Mouse (Mus musculus) MEL (cell line): ENCODE measurements around the gene Nf1. TPM values are rescaled to one million over a fixed set of nuclear protein-coding genes. Genes with fewer than 3 reads are reported as not detected.

Experiments used
- DNase-seq: peaks from one replicate; pipeline ENCODE4 v3.0.0; 2011; ENCODE audit warnings: low read depth, low spot score
- H3K27ac ChIP-seq: 2 replicates; pipeline ENCODE4 v1.5.1; 2012; ENCODE audit warnings: low read depth, mild to moderate bottlenecking, control low read depth, low read length, moderate library complexity; ENCODE audit not compliant: control insufficient read depth
- H3K27me3 ChIP-seq, 2 experiments: fragments of 150-350 bp in 1 of 2; sonication (generic) in 1 of 2; 2 replicates each; pipeline ENCODE4 v1.6.1; 2012; ENCODE audit warnings: low read length in 2 of 2, mild to moderate bottlenecking in 2 of 2, improper control_type of control experiment in 1 of 2, moderate library complexity in 1 of 2; ENCODE audit not compliant: insufficient read depth in 2 of 2, control insufficient read depth in 1 of 2
- H3K36me3 ChIP-seq, 2 experiments: 2 replicates each; pipeline ENCODE4 v1.6.1; 2012 to 2014; ENCODE audit warnings: low read length in 2 of 2, improper control_type of control experiment in 1 of 2, inconsistent platforms in 1 of 2, mild to moderate bottlenecking in 1 of 2; ENCODE audit not compliant: insufficient read depth in 2 of 2, control insufficient read depth in 1 of 2
- H3K4me1 ChIP-seq, 2 experiments: fragments of 150-350 bp in 1 of 2; sonication (generic) in 1 of 2; 2 replicates each; pipeline ENCODE4 v1.6.1; 2012; ENCODE audit warnings: low read length in 2 of 2, improper control_type of control experiment in 1 of 2, mild to moderate bottlenecking in 1 of 2; ENCODE audit not compliant: insufficient read depth in 2 of 2, control insufficient read depth in 1 of 2
- H3K4me3 ChIP-seq, 2 experiments: fragments of 150-350 bp in 1 of 2; sonication (generic) in 1 of 2; 2 replicates each; pipeline ENCODE4 v1.5.1; 2012; ENCODE audit warnings: low read depth in 2 of 2, low read length in 2 of 2, mild to moderate bottlenecking in 2 of 2, moderate library complexity in 2 of 2, control low read depth in 1 of 2, improper control_type of control experiment in 1 of 2; ENCODE audit not compliant: control insufficient read depth in 1 of 2, insufficient read depth in 1 of 2
- H3K79me2 ChIP-seq: 2 replicates; pipeline ENCODE4 v1.6.1; 2012; ENCODE audit warnings: mild to moderate bottlenecking, low read length, moderate library complexity; ENCODE audit not compliant: control insufficient read depth, poor library complexity, insufficient read depth
- H3K9ac ChIP-seq: 2 replicates; pipeline ENCODE4 v1.6.1; 2012; ENCODE audit warnings: low read depth, mild to moderate bottlenecking, control low read depth, low read length, moderate library complexity; ENCODE audit not compliant: control insufficient read depth, poor library complexity, severe bottlenecking
- H3K9me3 ChIP-seq: fragments of 150-350 bp; sonication (generic); replicated peaks from 2 replicates; pipeline ENCODE4 v1.6.1; 2012; ENCODE audit warnings: mild to moderate bottlenecking, low read length, improper control_type of control experiment, moderate library complexity; ENCODE audit not compliant: insufficient read depth
- BHLHE40 ChIP-seq: IDR thresholded peaks from 2 replicates; pipeline ENCODE4 v1.6.1; 2012; ENCODE audit warnings: low read depth, mild to moderate bottlenecking, inconsistent platforms, low read length, improper control_type of control experiment, borderline replicate concordance
- CHD2 ChIP-seq: IDR thresholded peaks from 2 replicates; pipeline ENCODE4 v1.6.1; 2011; ENCODE audit warnings: low read length, improper control_type of control experiment
- CTCF ChIP-seq, 3 experiments: IDR thresholded peaks in 2 of 3; conservative IDR thresholded peaks in 1 of 3; 2 replicates each; pipeline ENCODE4 v1.5.1; 2011 to 2012; ENCODE audit warnings: low read length in 3 of 3, low read depth in 2 of 3, mild to moderate bottlenecking in 2 of 3, improper control_type of control experiment in 1 of 3, inconsistent platforms in 1 of 3, mixed read lengths in 1 of 3, moderate library complexity in 1 of 3; ENCODE audit not compliant: control insufficient read depth in 1 of 3, insufficient read depth in 1 of 3, poor library complexity in 1 of 3, severe bottlenecking in 1 of 3
- E2F4 ChIP-seq: IDR thresholded peaks from 2 replicates; pipeline ENCODE4 v1.6.1; 2011; ENCODE audit warnings: low read depth, low read length, improper control_type of control experiment, borderline replicate concordance
- ELF1 ChIP-seq: IDR thresholded peaks from 2 replicates; pipeline ENCODE4 v1.6.1; 2014; ENCODE audit warnings: low read depth, mild to moderate bottlenecking, inconsistent platforms, low read length, improper control_type of control experiment, moderate library complexity
- EP300 ChIP-seq, 2 experiments: IDR thresholded peaks; 2 replicates each; pipeline ENCODE4 v1.6.1; 2011; ENCODE audit warnings: improper control_type of control experiment in 2 of 2, low read length in 2 of 2, low read depth in 1 of 2, mild to moderate bottlenecking in 1 of 2
- ETS1 ChIP-seq: IDR thresholded peaks from 2 replicates; pipeline ENCODE4 v1.6.1; 2012; ENCODE audit warnings: low read depth, mild to moderate bottlenecking, inconsistent platforms, low read length, improper control_type of control experiment, moderate library complexity
- GABPA ChIP-seq: IDR thresholded peaks from 2 replicates; pipeline ENCODE4 v1.6.1; 2012; ENCODE audit warnings: low read depth, mild to moderate bottlenecking, inconsistent platforms, low read length, improper control_type of control experiment, moderate library complexity
- GATA1 ChIP-seq: IDR thresholded peaks from 2 replicates; pipeline ENCODE4 v1.6.1; 2011; ENCODE audit warnings: low read depth, low read length, improper control_type of control experiment
- HCFC1 ChIP-seq: IDR thresholded peaks from 2 replicates; pipeline ENCODE4 v1.6.1; 2012; ENCODE audit warnings: low read depth, mild to moderate bottlenecking, inconsistent platforms, low read length, improper control_type of control experiment, moderate library complexity
- JUND ChIP-seq: IDR thresholded peaks from 2 replicates; pipeline ENCODE4 v1.6.1; 2011; ENCODE audit warnings: low read depth, mild to moderate bottlenecking, improper control_type of control experiment, low read length
- KAT2A ChIP-seq: conservative IDR thresholded peaks from 2 replicates; pipeline ENCODE4 v1.6.1; 2012; ENCODE audit warnings: low read depth, low read length, improper control_type of control experiment, inconsistent platforms
- MAFK ChIP-seq: IDR thresholded peaks from 2 replicates; pipeline ENCODE4 v1.6.1; 2011; ENCODE audit warnings: low read depth, mild to moderate bottlenecking, low read length, improper control_type of control experiment, borderline replicate concordance
- MAX ChIP-seq: IDR thresholded peaks from 2 replicates; pipeline ENCODE4 v1.6.1; 2011; ENCODE audit warnings: low read length, improper control_type of control experiment
- MAZ ChIP-seq: IDR thresholded peaks from 2 replicates; pipeline ENCODE4 v1.6.1; 2012; ENCODE audit warnings: low read depth, mild to moderate bottlenecking, inconsistent platforms, low read length, improper control_type of control experiment
- MEF2A ChIP-seq: IDR thresholded peaks from 2 replicates; pipeline ENCODE4 v1.6.1; 2014; ENCODE audit warnings: low read depth, mild to moderate bottlenecking, inconsistent platforms, low read length, improper control_type of control experiment; ENCODE audit not compliant: poor library complexity, insufficient replicate concordance, severe bottlenecking; ENCODE audit errors: extremely low read depth
- MYB ChIP-seq: IDR thresholded peaks from 2 replicates; pipeline ENCODE4 v1.6.1; 2011; ENCODE audit warnings: mild to moderate bottlenecking, low read depth, low read length, improper control_type of control experiment
- MYC ChIP-seq: IDR thresholded peaks from 2 replicates; pipeline ENCODE4 v1.6.1; 2011; ENCODE audit warnings: low read depth, mild to moderate bottlenecking, low read length, improper control_type of control experiment, moderate library complexity
- NELFE ChIP-seq: IDR thresholded peaks from 2 replicates; pipeline ENCODE4 v1.6.1; 2011; ENCODE audit warnings: low read depth, low read length, improper control_type of control experiment
- NRF1 ChIP-seq: IDR thresholded peaks from 2 replicates; pipeline ENCODE4 v1.6.1; 2014; ENCODE audit warnings: low read depth, mild to moderate bottlenecking, inconsistent platforms, low read length, improper control_type of control experiment, moderate library complexity; ENCODE audit not compliant: poor library complexity, insufficient read depth, severe bottlenecking
- POLR2A ChIP-seq, 2 experiments: IDR thresholded peaks; 2 replicates each; pipeline ENCODE4 v1.6.1; 2011 to 2012; ENCODE audit warnings: low read length in 2 of 2, mild to moderate bottlenecking in 2 of 2, control low read depth in 1 of 2, improper control_type of control experiment in 1 of 2, low read depth in 1 of 2, moderate library complexity in 1 of 2; ENCODE audit not compliant: control insufficient read depth in 1 of 2, insufficient read depth in 1 of 2, poor library complexity in 1 of 2
- POLR2AphosphoS2 ChIP-seq: IDR thresholded peaks from 2 replicates; pipeline ENCODE4 v1.6.1; 2011; ENCODE audit warnings: low read length, improper control_type of control experiment
- POLR2AphosphoS5 ChIP-seq: IDR thresholded peaks from 2 replicates; pipeline ENCODE4 v1.6.1; 2012; ENCODE audit warnings: low read depth, borderline replicate concordance, mild to moderate bottlenecking, inconsistent platforms, low read length, moderate library complexity, mixed read lengths
- RAD21 ChIP-seq: IDR thresholded peaks from 2 replicates; pipeline ENCODE4 v1.6.1; 2011; ENCODE audit warnings: mild to moderate bottlenecking, low read depth, low read length, improper control_type of control experiment
- RCOR1 ChIP-seq: IDR thresholded peaks from 2 replicates; pipeline ENCODE4 v1.6.1; 2012; ENCODE audit warnings: low read depth, mild to moderate bottlenecking, inconsistent platforms, low read length, improper control_type of control experiment
- SIN3A ChIP-seq: IDR thresholded peaks from 2 replicates; pipeline ENCODE4 v1.6.1; 2012; ENCODE audit warnings: low read length, improper control_type of control experiment, inconsistent platforms
- TAL1 ChIP-seq: IDR thresholded peaks from 2 replicates; pipeline ENCODE4 v1.6.1; 2012; ENCODE audit warnings: mild to moderate bottlenecking, inconsistent platforms, low read length, moderate library complexity, mixed read lengths
- TBP ChIP-seq: IDR thresholded peaks from 2 replicates; pipeline ENCODE4 v1.8.0; 2011; ENCODE audit warnings: low read depth, low read length, improper control_type of control experiment
- TCF12 ChIP-seq: IDR thresholded peaks from 2 replicates; pipeline ENCODE4 v1.6.1; 2014; ENCODE audit warnings: low read depth, mild to moderate bottlenecking, inconsistent platforms, low read length, improper control_type of control experiment, moderate library complexity
- UBTF ChIP-seq: IDR thresholded peaks from 2 replicates; pipeline ENCODE4 v1.6.1; 2012; ENCODE audit warnings: low read depth, mild to moderate bottlenecking, inconsistent platforms, low read length, improper control_type of control experiment, moderate library complexity, borderline replicate concordance; ENCODE audit not compliant: insufficient read depth
- USF1 ChIP-seq: IDR thresholded peaks from 2 replicates; pipeline ENCODE4 v1.6.1; 2014; ENCODE audit warnings: low read depth, mild to moderate bottlenecking, inconsistent platforms, low read length, improper control_type of control experiment, moderate library complexity
- USF2 ChIP-seq, 2 experiments: IDR thresholded peaks; 2 replicates each; pipeline ENCODE4 v1.6.1; 2011 to 2012; ENCODE audit warnings: improper control_type of control experiment in 2 of 2, low read length in 2 of 2, borderline replicate concordance in 1 of 2, inconsistent platforms in 1 of 2, low read depth in 1 of 2, mild to moderate bottlenecking in 1 of 2; ENCODE audit not compliant: insufficient read depth in 1 of 2
- ZC3H11A ChIP-seq: IDR thresholded peaks from 2 replicates; pipeline ENCODE4 v1.6.1; 2012; ENCODE audit warnings: low read depth, mild to moderate bottlenecking, inconsistent platforms, low read length, improper control_type of control experiment
- ZKSCAN1 ChIP-seq: IDR thresholded peaks from 2 replicates; pipeline ENCODE4 v1.6.1; 2012; ENCODE audit warnings: low read depth, mild to moderate bottlenecking, inconsistent platforms, low read length, improper control_type of control experiment, moderate library complexity
- ZMIZ1 ChIP-seq: IDR thresholded peaks from 2 replicates; pipeline ENCODE4 v1.6.1; 2012; ENCODE audit warnings: low read depth, mild to moderate bottlenecking, inconsistent platforms, low read length, improper control_type of control experiment, moderate library complexity
- ZNF384 ChIP-seq: IDR thresholded peaks from 2 replicates; pipeline ENCODE4 v1.6.1; 2012; ENCODE audit warnings: low read depth, mild to moderate bottlenecking, inconsistent platforms, low read length, improper control_type of control experiment
- polyA plus RNA-seq, 2 experiments: library from polyadenylated mRNA; stranded (reverse) in 1 of 2; unstranded in 1 of 2; fragments of >175 nt in 1 of 2; fragments of >200 nt in 1 of 2; gene quantifications; 2 replicates each; pipeline versions ENCODE4 v1.2.1 to v1.2.4; 2012; ENCODE audit warnings: low replicate concordance in 2 of 2, low read depth in 1 of 2; ENCODE audit not compliant: insufficient read length in 2 of 2, insufficient read depth in 1 of 2, missing spikeins in 1 of 2
- total RNA-seq: library from RNA; depleted of rRNA; stranded (reverse); fragments of 300-350 nt; gene quantifications from 2 replicates; pipeline ENCODE4 v1.2.3, GENCODE M21; 2012

Gene Nf1
- total and polyA plus RNA-seq, 3 experiments, result 13.2 to 108 (median 20.3) TPM

- peak; percentile 92 for DNase-seq
- H3K79me2 ChIP-seq, result no peaks in the 10 kb centered on the region; the same call in 1 of the 2 replicates
- H3K36me3 ChIP-seq, result peaks cover 0 to 38% of the 10 kb centered on the region in 2 experiments; a peak in 2 of 4 replicates
- no peaks in the 10 kb centered on the region for H3K9me3 ChIP-seq
- H3K27me3 ChIP-seq, result no peaks in the 10 kb centered on the region
- peak overlapping the region; percentile 44 to 52 for H3K4me3 ChIP-seq
- H3K9ac ChIP-seq, result peak overlapping the region; percentile 64
- H3K4me1 ChIP-seq, result peaks cover 20 to 55% of the 10 kb centered on the region in 2 experiments
- H3K27ac ChIP-seq, result peak overlapping the region; percentile 91
- TF ChIP-seq ETS1 (peak; percentile 89), GABPA (no peak), MEF2A (no peak), RCOR1 (peak; percentile 94), ZC3H11A (no peak), GATA1 (peak; percentile 85), MAFK (peak; percentile 87), USF2 (IDR thresholded peaks at IDR 0.05; ENCODE audit: borderline replicate concordance in 1 of 2, insufficient read depth in 1 of 2, low read depth in 1 of 2, low read length in 2 of 2) (no peak), USF1 (no peak), POLR2A (IDR thresholded peaks at IDR 0.05; ENCODE audit: control insufficient read depth in 1 of 2, insufficient read depth in 1 of 2, low read depth in 1 of 2, low read length in 2 of 2, poor library complexity in 1 of 2) (peak in 1 of 2 experiments; percentile 7; a peak in 1 of 4 replicates), E2F4 (peak; percentile 15; the same call in 1 of the 2 replicates), POLR2AphosphoS2 (no peak), CTCF (IDR thresholded peaks at IDR 0.05 in 2 of 3, conservative IDR thresholded peaks at IDR 0.05 in 1 of 3; ENCODE audit: control insufficient read depth in 1 of 3, insufficient read depth in 1 of 3, low read depth in 2 of 3, low read length in 3 of 3, poor library complexity in 1 of 3, severe bottlenecking in 1 of 3) (no peak), TBP (peak; percentile 18; the same call in 1 of the 2 replicates), MAX (peak; percentile 86), NRF1 (no peak), ZMIZ1 (no peak), MAZ (peak; percentile 49; the same call in 1 of the 2 replicates), NELFE (no peak; the same call in 1 of the 2 replicates), UBTF (no peak), TCF12 (peak; percentile 64), EP300 (IDR thresholded peaks at IDR 0.05; ENCODE audit: low read depth in 1 of 2, low read length in 2 of 2) (peak; percentile 88 to 96), POLR2AphosphoS5 (no peak), ELF1 (peak; percentile 80), CHD2 (no peak; the same call in 1 of the 2 replicates), ZNF384 (no peak), MYB (peak; percentile 69), ZKSCAN1 (no peak), SIN3A (peak; percentile 82), RAD21 (no peak), MYC (peak; percentile 96), TAL1 (peak; percentile 27; the same call in 1 of the 2 replicates), KAT2A (no peak), JUND (peak; percentile 74), BHLHE40 (peak; percentile 86), HCFC1 (peak; percentile 45)
Observed at GRCm38 (mm10) chr11:79305697-79306340, 33.7 kb upstream of the Nf1 start.
